Mouse (Mus musculus) small intestine, adult 2 months (tissue): ENCODE results near the gene Basp1.

Experiments used
- CTCF ChIP-seq: fragments of 200-500 bp; IDR thresholded peaks from 2 replicates; pipeline ENCODE4 v1.5.1; 2012; ENCODE audit warnings: low read depth, mild to moderate bottlenecking, control low read depth, inconsistent platforms, low read length, moderate library complexity, mixed read lengths; ENCODE audit not compliant: insufficient replicate concordance, insufficient read length; ENCODE audit errors: extremely low read depth
- POLR2A ChIP-seq: fragments of 200-500 bp; IDR thresholded peaks from 2 replicates; pipeline ENCODE4 v1.6.1; 2012; ENCODE audit warnings: low read depth, mild to moderate bottlenecking, control low read depth, inconsistent platforms, low read length, moderate library complexity

DNA sequence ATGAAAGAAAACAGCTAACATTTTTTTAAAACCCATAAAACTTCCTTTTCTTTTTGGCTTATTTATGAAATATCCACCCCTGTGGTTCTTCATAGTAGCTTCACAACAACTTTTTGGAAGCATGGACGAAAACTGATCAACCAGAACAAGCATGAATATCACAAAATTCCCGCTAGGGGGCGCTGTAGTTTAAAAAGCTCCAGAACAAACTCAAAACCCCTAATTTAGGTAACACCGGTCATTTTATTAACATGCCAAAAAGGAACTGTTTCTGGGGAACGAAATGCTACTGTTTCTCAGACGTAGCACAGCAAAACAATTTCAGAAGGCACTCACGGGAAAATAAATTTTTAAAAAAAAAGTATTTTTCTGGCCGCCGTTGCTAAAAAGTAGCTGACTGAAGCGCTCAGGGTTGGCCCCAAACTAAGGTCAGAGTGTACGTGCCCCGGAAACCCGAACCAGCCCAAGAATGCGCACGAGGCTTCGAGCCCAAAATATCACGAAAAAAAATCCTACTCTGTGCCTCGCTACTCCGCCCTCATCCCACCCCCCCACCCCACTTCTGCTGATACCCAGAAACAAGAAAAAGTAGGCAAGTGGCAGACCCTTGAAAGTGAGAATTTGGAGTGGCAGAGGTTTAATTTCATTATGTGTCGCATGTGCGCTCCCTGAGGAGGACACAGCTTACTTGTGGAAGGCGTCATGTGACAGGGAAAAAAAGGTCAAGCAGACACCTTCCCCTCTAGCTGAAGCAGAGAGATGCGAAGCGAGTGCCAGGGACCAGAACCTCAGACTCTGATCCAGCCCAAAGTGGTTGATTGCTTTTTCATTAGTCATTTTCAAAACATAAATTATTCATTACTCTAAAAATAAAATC is 27.7 kb upstream of the Basp1 start:
- TF ChIP-seq CTCF (no peak; the same call in 1 of the 2 replicates), POLR2A (no peak)
